Mouse (Mus musculus): ENCODE results near the gene Gabra5. TPM values are rescaled to one million over a fixed set of nuclear protein-coding genes. Genes with fewer than 3 reads are reported as not detected.

Gene Gabra5
- 10 to 100 TPM; 46.1 to 47.4 TPM for total RNA-seq (2021)
- long read RNA-seq, experiment 1, transcript Gabra5-201 (10 exons, 2,671 nt): major isoform, 28 of 66 reads
- long read RNA-seq, experiment 1, transcript Gabra5-202 (11 exons, 2,607 nt): minor isoform, 6 of 66 reads
- long read RNA-seq, experiment 1, partial matches to known transcripts: 4 of 66 reads
- long read RNA-seq, experiment 1, other reads (novel, unspliced or antisense): 25 of 66 reads
- long read RNA-seq, experiment 2, transcript Gabra5-201 (10 exons, 2,671 nt): major isoform, 12 of 42 reads
- long read RNA-seq, experiment 2, transcript Gabra5-202 (11 exons, 2,607 nt): minor isoform, 9 of 42 reads
- long read RNA-seq, experiment 2, partial matches to known transcripts: 2 of 42 reads
- long read RNA-seq, experiment 2, other reads (novel, unspliced or antisense): 19 of 42 reads

GRCm38 (mm10) chr7:57509681-57510141 lies at the start of gene Gabra5:
Gabra5 (minus strand) TSS chr7:57510059.
- peak; percentile 60 for TF ChIP-seq CTCF (IDR thresholded peaks at IDR 0.05)
- DNase-seq (ENCODE audit: extremely low spot score in 1 of 2, low spot score in 2 of 2): peak; percentile 70 to 75
- intact Hi-C loops (cut with DNase I): loop anchor here (1.0 to 10.0 kb wide), 7 partner anchors 275 to 1715 kb away; partner anchors contain the start of gene Ube3a
- H3K4me3 ChIP-seq: peak within 1 kb of the TSS; percentile 62
- H3K27ac ChIP-seq: peak within 1 kb of the TSS; percentile 72

- TF ChIP-seq CTCF (IDR thresholded peaks at IDR 0.05): peak; percentile 63
- intact Hi-C loops (cut with DNase I): no loop called here
- Histone ChIP-seq H3K27ac (no peak overlapping the region), H3K4me3 (no peak overlapping the region)
- DNase-seq (ENCODE audit: extremely low spot score in 1 of 2, low spot score in 2 of 2): no peak
Measured at GRCm38 (mm10) chr7:57538565-57538964, 28.7 kb upstream of the Gabra5 start.

DNA sequence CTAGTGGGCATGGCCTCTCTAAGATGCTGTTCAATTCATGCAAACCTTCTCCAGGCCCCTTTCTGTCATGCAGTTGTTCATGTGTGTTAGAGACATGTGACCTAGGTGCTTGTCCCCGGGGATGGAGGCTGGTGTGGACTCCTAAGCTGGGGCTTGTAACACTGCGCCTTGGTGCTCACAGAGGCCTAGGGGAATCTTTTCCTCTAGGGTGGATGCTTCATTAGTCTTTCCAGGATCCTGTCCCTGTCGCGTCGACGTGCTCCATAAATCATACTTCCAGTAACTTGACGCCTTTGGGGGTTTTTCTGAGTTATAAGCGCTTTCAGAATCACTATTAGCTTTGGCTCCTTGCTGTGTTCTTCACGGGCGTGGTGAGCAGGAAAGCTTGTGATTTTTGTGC lies 22.8 kb upstream of the Gabra5 start:
- H3K27ac ChIP-seq: no peak overlapping the region
- TF ChIP-seq CTCF (IDR thresholded peaks at IDR 0.05): no peak
- no peak overlapping the region for H3K4me3 ChIP-seq
- intact Hi-C loops (cut with DNase I): no loop called here
- no peak for DNase-seq (ENCODE audit: extremely low spot score in 1 of 2, low spot score in 2 of 2)

GRCm38 (mm10) chr7:57529954-57530353 lies 20.1 kb upstream of the Gabra5 start:
- Histone ChIP-seq H3K27ac (no peak overlapping the region), H3K4me3 (no peak overlapping the region)
- DNase-seq (ENCODE audit: extremely low spot score in 1 of 2, low spot score in 2 of 2): no peak
- intact Hi-C loops (cut with DNase I): no loop called here
- TF ChIP-seq CTCF (IDR thresholded peaks at IDR 0.05): no peak

DNA sequence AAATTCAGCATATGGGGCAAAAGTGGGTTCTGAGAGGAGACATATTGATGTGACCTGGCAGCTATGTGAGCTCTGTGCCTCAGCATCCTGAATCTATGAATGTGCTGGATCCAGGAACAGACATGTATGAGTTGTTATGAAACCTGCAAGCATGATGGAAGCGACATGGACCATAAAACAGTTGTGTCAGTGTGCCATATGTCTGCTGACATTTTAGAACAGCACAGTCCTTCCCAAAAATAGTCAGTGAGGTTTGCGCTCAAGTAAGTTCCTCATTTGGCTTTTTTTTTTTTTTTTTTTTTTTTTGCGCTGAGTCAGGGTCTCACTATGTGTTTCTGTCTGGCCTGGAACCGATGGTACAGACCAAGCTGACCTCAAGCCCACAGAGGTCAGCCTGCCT lies 19.6 kb upstream of the Gabra5 start:
- DNase-seq (ENCODE audit: extremely low spot score in 1 of 2, low spot score in 2 of 2): no peak
- no peak overlapping the region for H3K4me3 ChIP-seq
- H3K27ac ChIP-seq: no peak overlapping the region
- no peak for TF ChIP-seq CTCF (IDR thresholded peaks at IDR 0.05)
- intact Hi-C loops (cut with DNase I): no loop called here

- DNase-seq (ENCODE audit: extremely low spot score in 1 of 2, low spot score in 2 of 2): peak; percentile 41 to 56
- TF ChIP-seq CTCF (IDR thresholded peaks at IDR 0.05): peak; percentile 70
- Histone ChIP-seq H3K4me3 (no peak overlapping the region), H3K27ac (no peak overlapping the region)
- intact Hi-C loops (cut with DNase I): loop anchor here (10.0 kb wide), 5 partner anchors 272 to 1232 kb away; no protein-coding TSS in a partner anchor
Measured at GRCm38 (mm10) chr7:57512955-57513354, 3.1 kb upstream of the Gabra5 start.

DNA sequence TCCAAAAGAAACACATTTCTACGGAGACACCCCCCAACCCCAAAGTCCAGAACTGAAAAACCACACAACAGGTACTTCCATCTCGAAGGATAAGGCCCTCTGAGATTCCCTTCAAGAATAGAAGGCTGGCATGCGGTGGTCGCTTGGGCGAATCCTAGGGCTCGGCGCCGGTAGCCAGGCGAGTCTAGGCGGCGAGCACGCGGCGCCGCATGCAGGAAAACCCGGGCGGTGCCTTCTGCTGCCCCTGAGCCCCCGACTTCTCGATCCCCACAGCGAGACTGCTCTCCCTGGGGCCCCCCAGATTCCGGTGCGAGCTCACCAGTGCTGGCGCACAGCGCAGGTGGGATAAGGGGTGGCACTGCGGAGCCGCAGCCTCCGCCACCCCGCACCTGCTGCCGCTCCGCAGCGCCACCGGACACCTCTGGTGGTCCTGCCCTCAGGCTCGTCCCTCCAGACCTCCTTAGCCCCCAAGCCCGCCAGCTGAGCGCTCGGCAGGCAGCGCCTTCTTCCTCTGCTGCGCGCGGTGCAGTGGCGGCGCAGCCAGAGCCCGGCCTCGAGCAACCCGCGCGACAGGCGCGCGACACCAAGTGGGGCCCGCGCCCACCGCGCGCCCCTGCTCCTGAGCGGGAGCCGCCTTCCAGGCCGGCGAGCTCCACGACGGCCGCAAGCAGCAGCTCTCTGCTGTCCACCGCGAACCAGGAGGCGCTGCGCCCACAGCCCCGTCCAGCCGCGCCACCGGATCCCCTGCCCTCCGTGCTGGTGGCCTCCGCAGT lies 813 bp downstream of the Gabra5 start:
- intact Hi-C loops (cut with DNase I): loop anchor here (10.0 kb wide), 1 partner anchor 1716 kb away; the partner anchor contains the start of gene Ube3a
- Histone ChIP-seq H3K27ac (peak overlapping the region; percentile 72), H3K4me3 (peak overlapping the region; percentile 62)
- DNase-seq (ENCODE audit: extremely low spot score in 1 of 2, low spot score in 2 of 2): peak; percentile 43 to 46
- no peak for TF ChIP-seq CTCF (IDR thresholded peaks at IDR 0.05)

DNA sequence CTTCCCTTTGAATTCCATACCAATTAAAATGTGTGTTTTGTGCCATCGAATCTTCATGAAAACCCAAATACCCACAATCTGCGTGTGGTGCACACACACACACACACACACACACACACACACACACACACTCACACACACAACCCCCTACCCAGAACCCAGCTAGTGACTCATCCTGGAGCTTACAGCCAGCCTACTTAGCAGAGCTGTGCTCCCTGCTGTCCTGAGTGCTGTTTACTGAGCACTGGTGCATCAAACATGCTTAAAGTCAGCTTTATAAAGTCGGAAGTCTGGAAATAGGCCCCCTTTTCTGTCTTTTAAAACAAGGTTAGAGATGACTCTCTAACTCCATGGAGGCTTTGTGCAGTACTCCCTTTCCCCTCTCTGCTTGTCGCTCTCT lies 7.0 kb downstream of the Gabra5 start:
- intact Hi-C loops (cut with DNase I): loop anchor here (10.0 kb wide), 1 partner anchor 1722 kb away; the partner anchor contains the start of gene Ube3a
- TF ChIP-seq CTCF (IDR thresholded peaks at IDR 0.05): no peak
- Histone ChIP-seq H3K4me3 (no peak overlapping the region), H3K27ac (no peak overlapping the region)
- no peak for DNase-seq (ENCODE audit: extremely low spot score in 1 of 2, low spot score in 2 of 2)

DNA sequence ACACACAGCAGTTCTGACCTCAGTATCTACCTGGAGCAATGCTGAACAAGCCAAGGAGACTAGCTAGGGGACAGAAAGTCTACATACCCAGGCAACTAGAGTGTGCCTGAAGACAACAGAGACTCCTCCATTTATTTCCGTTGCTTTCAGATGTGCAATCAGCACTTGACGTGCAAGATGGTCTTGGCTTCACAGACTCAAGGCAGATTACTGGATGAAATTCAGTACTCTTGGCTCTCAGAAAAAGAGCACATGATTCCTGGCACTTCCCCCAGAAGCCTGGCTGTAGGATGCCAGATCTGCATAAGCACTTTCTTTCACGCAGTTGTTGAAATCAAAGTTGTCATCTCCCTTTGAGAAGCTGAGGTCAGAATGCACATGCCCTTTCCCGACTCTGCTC lies 18.1 kb downstream of the Gabra5 start:
- intact Hi-C loops (cut with DNase I): no loop called here
- Histone ChIP-seq H3K27ac (0 out of 2 replicates have a peak overlapping the region, but pooled peaks have one; percentile 9), H3K4me3 (no peak overlapping the region)
- no peak for TF ChIP-seq CTCF (IDR thresholded peaks at IDR 0.05)
- peak in 1 of 2 experiments; percentile 16 for DNase-seq (ENCODE audit: extremely low spot score in 1 of 2, low spot score in 2 of 2)

- intact Hi-C loops (cut with DNase I): no loop called here
- no peak for DNase-seq (ENCODE audit: extremely low spot score in 1 of 2, low spot score in 2 of 2)
- no peak overlapping the region for H3K4me3 ChIP-seq
- H3K27ac ChIP-seq: no peak overlapping the region
- TF ChIP-seq CTCF (IDR thresholded peaks at IDR 0.05): no peak
Measured at GRCm38 (mm10) chr7:57486907-57487306, 23.0 kb downstream of the Gabra5 start.

GRCm38 (mm10) chr7:57482896-57483295 lies 27.0 kb downstream of the Gabra5 start:
- Histone ChIP-seq H3K4me3 (no peak overlapping the region), H3K27ac (no peak overlapping the region)
- intact Hi-C loops (cut with DNase I): loop anchor here (5.0 kb wide), 1 partner anchor 1246 kb away; the partner anchor contains the start of gene Oca2
- peak; percentile 53 for TF ChIP-seq CTCF (IDR thresholded peaks at IDR 0.05)
- DNase-seq (ENCODE audit: extremely low spot score in 1 of 2, low spot score in 2 of 2): no peak

Measured in left cerebral cortex, adult 2 months (tissue).